Mouse (Mus musculus) forebrain, embryonic 11.5 days (tissue): Measurements from ENCODE around the gene E2f1. TPM values are rescaled to one million over a fixed set of nuclear protein-coding genes. Genes with fewer than 3 reads are reported as not detected.

Experiments used
- ATAC-seq: fragments of 200-750 bp; cut with Nextera tagmentation; replicated peaks from 2 replicates; pipeline ENCODE4 v1.8.0; 2017; ENCODE audit warnings: moderate TSS enrichment; ENCODE audit not compliant: low FRiP score
- DNase-seq: peaks from one replicate; pipeline ENCODE4 v3.0.0-alpha.2; 2017; ENCODE audit warnings: low spot score
- H3K27ac ChIP-seq: fragments of 300-500 bp; sonication (generic); 2 replicates; pipeline ENCODE4 v1.5.1; 2014; ENCODE audit warnings: low read depth, low read length
- H3K27me3 ChIP-seq: fragments of 300-500 bp; sonication (generic); 2 replicates; pipeline ENCODE4 v1.6.1; 2014; ENCODE audit warnings: mild to moderate bottlenecking, low read length, mixed read lengths; ENCODE audit not compliant: control insufficient read depth, insufficient read depth
- H3K36me3 ChIP-seq: fragments of 300-500 bp; sonication (generic); 2 replicates; pipeline ENCODE4 v1.6.1; 2014; ENCODE audit warnings: mild to moderate bottlenecking, low read length, moderate library complexity, mixed read lengths; ENCODE audit not compliant: control insufficient read depth, insufficient read depth
- H3K4me1 ChIP-seq: fragments of 300-500 bp; sonication (generic); replicated peaks from 2 replicates; pipeline ENCODE4 v1.6.1; 2014; ENCODE audit warnings: low read length, mixed read lengths; ENCODE audit not compliant: control insufficient read depth, insufficient read depth
- H3K4me2 ChIP-seq: fragments of 300-500 bp; sonication (generic); 2 replicates; pipeline ENCODE4 v1.6.1; 2014; ENCODE audit warnings: low read depth, mild to moderate bottlenecking, low read length, moderate library complexity, mixed read lengths; ENCODE audit not compliant: severe bottlenecking
- H3K4me3 ChIP-seq: fragments of 300-500 bp; sonication (generic); 2 replicates; pipeline ENCODE4 v1.5.1; 2014; ENCODE audit warnings: low read depth, low read length
- H3K9ac ChIP-seq: fragments of 300-500 bp; sonication (generic); 2 replicates; pipeline ENCODE4 v1.6.1; 2014; ENCODE audit warnings: low read length
- H3K9me3 ChIP-seq: fragments of 300-500 bp; sonication (generic); 2 replicates; pipeline ENCODE4 v1.6.1; 2016; ENCODE audit warnings: low read length, mixed read lengths; ENCODE audit not compliant: control insufficient read depth
- WGBS: fragments of 180-500 bp; shearing (Covaris S2); extraction: QIAGEN DNeasy Blood & Tissue Kit; methylation state at CpG from one replicate; pipeline ENCODE4 v1.1.7; 2014; 5-methylcytosine and 5-hydroxymethylcytosine counted together
- polyA plus RNA-seq: library from polyadenylated mRNA; unstranded; fragments of >200 nt; fragmentation: Nextera tagmentation; extraction: Ambion mirVana; gene quantifications from 2 replicates; pipeline ENCODE4 v1.2.1, GENCODE M21; 2014

E2f1 gene
- polyA plus RNA-seq, 1 experiment from 2014 or later, result 17.6 TPM

- WGBS, result 57% methylated on average over 3 of the region's 3 CpGs
- Histone ChIP-seq H3K4me2 (no peak overlapping the region), H3K27me3 (no peaks in the 10 kb centered on the region), H3K27ac (no peak overlapping the region), H3K9ac (no peak overlapping the region), H3K4me3 (no peak overlapping the region), H3K4me1 (peaks cover 2% of the 10 kb centered on the region; the same call in 1 of the 2 replicates), H3K9me3 (no peaks in the 10 kb centered on the region), H3K36me3 (no peaks in the 10 kb centered on the region; the same call in 1 of the 2 replicates)
- ATAC-seq (0 out of 2 replicates have a peak, but pooled peaks have one; percentile 25), DNase-seq (no peak)
Observed at GRCm38 (mm10) chr2:154538710-154539109, 31.0 kb downstream of the E2f1 start.

- Histone ChIP-seq H3K27ac (no peak overlapping the region), H3K9ac (no peak overlapping the region), H3K36me3 (no peaks in the 10 kb centered on the region; the same call in 1 of the 2 replicates), H3K9me3 (no peaks in the 10 kb centered on the region), H3K27me3 (no peaks in the 10 kb centered on the region), H3K4me1 (peaks cover 2% of the 10 kb centered on the region; the same call in 1 of the 2 replicates), H3K4me3 (no peak overlapping the region), H3K4me2 (no peak overlapping the region)
- ATAC-seq (no peak), DNase-seq (no peak)
- 75% methylated on average over 2 of the region's 2 CpGs for WGBS
Observed at GRCm38 (mm10) chr2:154538310-154538709, 31.4 kb downstream of the E2f1 start.

GRCm38 (mm10) chr2:154534704-154535270 is 34.9 kb downstream of the E2f1 start:
- H3K4me2 ChIP-seq, result no peak overlapping the region
- no peaks in the 10 kb centered on the region for H3K9me3 ChIP-seq
- no peaks in the 10 kb centered on the region for H3K27me3 ChIP-seq
- WGBS, result 94% methylated on average over 12 of the region's 12 CpGs
- H3K36me3 ChIP-seq, result no peaks in the 10 kb centered on the region; the same call in 1 of the 2 replicates
- no peak overlapping the region for H3K27ac ChIP-seq
- no peak overlapping the region for H3K9ac ChIP-seq
- DNase-seq (no peak), ATAC-seq (no peak)
- H3K4me3 ChIP-seq, result no peak overlapping the region
- H3K4me1 ChIP-seq, result peaks cover 2% of the 10 kb centered on the region; the same call in 1 of the 2 replicates

DNA sequence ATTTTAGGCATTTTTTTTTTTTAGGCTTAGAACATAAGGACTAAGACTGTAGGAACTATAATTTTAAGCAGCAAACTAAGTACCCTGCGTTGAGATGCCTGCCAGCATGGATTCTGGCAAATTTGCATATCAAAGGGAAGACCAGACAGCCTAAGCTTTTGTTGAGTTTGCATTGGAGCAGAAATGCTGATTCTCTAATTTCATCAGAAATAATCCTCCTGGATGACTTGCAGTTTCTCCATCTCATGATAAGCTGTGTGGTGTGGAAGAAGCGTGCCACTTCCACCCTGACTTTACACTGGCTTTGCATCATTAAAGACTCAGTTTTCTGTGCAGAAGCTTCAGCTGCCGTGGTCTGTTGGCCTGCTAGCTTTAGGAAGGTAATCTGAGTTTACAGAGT is 36.8 kb downstream of the E2f1 start:
- DNase-seq (no peak), ATAC-seq (no peak)
- WGBS, result 43% methylated on average over 3 of the region's 3 CpGs

GRCm38 (mm10) chr2:154526531-154526930 is 43.2 kb downstream of the E2f1 start:
- WGBS, result 88% methylated on average over 3 of the region's 3 CpGs
- DNase-seq, result no peak

More for the DNA sequence above, 36.8 kb downstream of the E2f1 start:
- H3K9me3 ChIP-seq, result no peaks in the 10 kb centered on the region
- no peaks in the 10 kb centered on the region; the same call in 1 of the 2 replicates for H3K36me3 ChIP-seq
- no peak overlapping the region for H3K4me3 ChIP-seq
- no peak overlapping the region for H3K27ac ChIP-seq
- no peak overlapping the region for H3K4me2 ChIP-seq
- H3K4me1 ChIP-seq, result no peaks in the 10 kb centered on the region
- no peak overlapping the region for H3K9ac ChIP-seq
- H3K27me3 ChIP-seq, result no peaks in the 10 kb centered on the region

GRCm38 (mm10) chr2:154525285-154525684 is 44.4 kb downstream of the E2f1 start:
- ATAC-seq, result no peak
- 87% methylated on average over 2 of the region's 2 CpGs for WGBS

More at GRCm38 (mm10) chr2:154526531-154526930, 43.2 kb downstream of the E2f1 start:
- no peak overlapping the region for H3K27ac ChIP-seq
- H3K27me3 ChIP-seq, result no peaks in the 10 kb centered on the region
- no peaks in the 10 kb centered on the region for H3K4me1 ChIP-seq
- H3K4me3 ChIP-seq, result no peak overlapping the region
- H3K9ac ChIP-seq, result no peak overlapping the region
- no peak for ATAC-seq
- no peaks in the 10 kb centered on the region for H3K9me3 ChIP-seq
- H3K36me3 ChIP-seq, result peaks cover 4% of the 10 kb centered on the region; the same call in 1 of the 2 replicates
- H3K4me2 ChIP-seq, result no peak overlapping the region

DNA sequence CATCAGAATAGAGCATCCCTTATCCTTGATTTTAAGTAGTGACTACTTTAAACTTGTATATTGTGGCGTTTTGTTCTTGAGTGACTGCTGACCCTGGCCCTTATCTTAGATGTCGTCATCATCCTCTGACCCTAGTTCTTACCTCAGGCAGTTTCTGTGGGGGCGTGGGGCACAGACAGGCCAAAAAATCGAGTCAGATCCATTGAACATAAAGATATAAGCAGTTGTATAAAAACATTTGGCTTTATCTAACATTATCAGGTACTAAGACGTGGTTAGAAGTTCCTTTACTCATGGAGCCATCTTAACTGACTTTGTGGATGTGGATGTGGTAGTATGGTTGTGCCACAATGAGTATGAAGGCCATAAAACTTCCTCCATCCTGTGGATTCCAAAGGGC is 47.4 kb downstream of the E2f1 start:
- ATAC-seq (no peak), DNase-seq (no peak)
- no peaks in the 10 kb centered on the region for H3K9me3 ChIP-seq
- 97% methylated on average over 5 of the region's 5 CpGs for WGBS
- H3K27me3 ChIP-seq, result no peaks in the 10 kb centered on the region
- H3K9ac ChIP-seq, result no peak overlapping the region
- no peaks in the 10 kb centered on the region for H3K4me1 ChIP-seq
- H3K4me2 ChIP-seq, result no peak overlapping the region
- peaks cover 4% of the 10 kb centered on the region; the same call in 1 of the 2 replicates for H3K36me3 ChIP-seq
- no peak overlapping the region for H3K27ac ChIP-seq
- no peak overlapping the region for H3K4me3 ChIP-seq

More at GRCm38 (mm10) chr2:154525285-154525684, 44.4 kb downstream of the E2f1 start:
- H3K4me1 ChIP-seq, result no peaks in the 10 kb centered on the region
- no peak overlapping the region for H3K4me3 ChIP-seq
- DNase-seq, result no peak
- H3K9ac ChIP-seq, result no peak overlapping the region
- no peaks in the 10 kb centered on the region for H3K27me3 ChIP-seq
- H3K4me2 ChIP-seq, result no peak overlapping the region
- no peaks in the 10 kb centered on the region for H3K9me3 ChIP-seq
- peaks cover 4% of the 10 kb centered on the region; the same call in 1 of the 2 replicates for H3K36me3 ChIP-seq
- H3K27ac ChIP-seq, result no peak overlapping the region

GRCm38 (mm10) chr2:154521449-154521848 is 48.2 kb downstream of the E2f1 start:
- no peaks in the 10 kb centered on the region for H3K9me3 ChIP-seq
- no peaks in the 10 kb centered on the region for H3K27me3 ChIP-seq
- no peak for DNase-seq
- H3K4me3 ChIP-seq, result no peak overlapping the region
- H3K27ac ChIP-seq, result no peak overlapping the region
- no peak overlapping the region for H3K4me2 ChIP-seq
- H3K4me1 ChIP-seq, result no peaks in the 10 kb centered on the region
- peaks cover 6% of the 10 kb centered on the region for H3K36me3 ChIP-seq
- no peak for ATAC-seq
- no peak overlapping the region for H3K9ac ChIP-seq

DNA sequence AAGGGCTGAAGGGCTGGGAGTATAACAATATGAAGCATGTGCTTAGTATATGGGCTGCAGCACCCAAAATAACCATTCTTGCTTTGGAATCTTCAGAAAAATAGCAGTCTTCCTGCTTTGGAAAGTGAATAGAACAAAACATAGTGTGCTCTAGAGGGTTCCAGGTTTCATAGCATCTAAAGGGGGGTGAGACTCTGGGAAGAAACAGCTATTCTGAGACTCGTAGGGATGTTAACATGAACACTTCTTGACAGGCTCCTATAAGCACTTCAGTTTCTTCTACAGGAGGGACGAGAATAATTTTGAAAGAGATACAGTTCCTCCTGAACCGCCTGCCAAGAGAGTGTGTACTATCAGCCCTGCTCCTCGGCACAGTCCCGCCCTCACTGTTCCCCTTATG is 52.3 kb downstream of the E2f1 start:
- Histone ChIP-seq H3K27ac (no peak overlapping the region), H3K4me2 (no peak overlapping the region), H3K9ac (no peak overlapping the region), H3K4me3 (no peak overlapping the region), H3K27me3 (no peaks in the 10 kb centered on the region), H3K9me3 (no peaks in the 10 kb centered on the region), H3K36me3 (peaks cover 2% of the 10 kb centered on the region), H3K4me1 (no peaks in the 10 kb centered on the region)
- ATAC-seq (no peak), DNase-seq (no peak)
- 94% methylated on average over 5 of the region's 5 CpGs for WGBS
